Mouse (Mus musculus) forebrain, embryonic 13.5 days (tissue): ENCODE measurements around the gene Prkce. TPM values are rescaled to one million over a fixed set of nuclear protein-coding genes. Genes with fewer than 3 reads are reported as not detected.

Source experiments
- ATAC-seq: fragments of 200-750 bp; cut with Nextera tagmentation; 2 replicates; pipeline ENCODE4 v1.8.0; 2017
- H3K27ac ChIP-seq: fragments of 300-500 bp; sonication (generic); 2 replicates; pipeline ENCODE4 v1.5.1; 2015; ENCODE audit warnings: inconsistent platforms, mild to moderate bottlenecking, moderate library complexity
- H3K27me3 ChIP-seq: fragments of 300-500 bp; sonication (generic); 2 replicates; pipeline ENCODE4 v1.6.1; 2015; ENCODE audit warnings: mild to moderate bottlenecking, inconsistent platforms
- H3K36me3 ChIP-seq: fragments of 300-500 bp; sonication (generic); 2 replicates; pipeline ENCODE4 v1.6.1; 2015; ENCODE audit warnings: mild to moderate bottlenecking, inconsistent platforms; ENCODE audit not compliant: poor library complexity, severe bottlenecking
- H3K4me1 ChIP-seq: fragments of 300-500 bp; sonication (generic); 2 replicates; pipeline ENCODE4 v1.6.1; 2015; ENCODE audit warnings: inconsistent platforms
- H3K4me2 ChIP-seq: fragments of 300-500 bp; sonication (generic); 2 replicates; pipeline ENCODE4 v1.6.1; 2015; ENCODE audit warnings: inconsistent platforms, mild to moderate bottlenecking, moderate library complexity
- H3K4me3 ChIP-seq: fragments of 300-500 bp; sonication (generic); 2 replicates; pipeline ENCODE4 v1.5.1; 2015; ENCODE audit warnings: mild to moderate bottlenecking, inconsistent platforms
- H3K9ac ChIP-seq: fragments of 300-500 bp; sonication (generic); 2 replicates; pipeline ENCODE4 v1.6.1; 2015; ENCODE audit warnings: mild to moderate bottlenecking, inconsistent platforms
- H3K9me3 ChIP-seq: fragments of 300-500 bp; sonication (generic); replicated peaks from 2 replicates; pipeline ENCODE4 v1.6.1; 2016; ENCODE audit warnings: inconsistent platforms
- WGBS: fragments of 180-500 bp; shearing (Covaris S2); methylation state at CpG from one replicate; pipeline ENCODE4 v1.1.7; 2015; 5-methylcytosine and 5-hydroxymethylcytosine counted together
- polyA plus RNA-seq: library from polyadenylated mRNA; unstranded; fragments of >200 nt; fragmentation: Nextera tagmentation; extraction: Ambion mirVana; gene quantifications from 2 replicates; pipeline ENCODE4 v1.2.1, GENCODE M21; 2015

Gene Prkce
- 10.9 and 13.7 TPM in 2 replicates for polyA plus RNA-seq

DNA sequence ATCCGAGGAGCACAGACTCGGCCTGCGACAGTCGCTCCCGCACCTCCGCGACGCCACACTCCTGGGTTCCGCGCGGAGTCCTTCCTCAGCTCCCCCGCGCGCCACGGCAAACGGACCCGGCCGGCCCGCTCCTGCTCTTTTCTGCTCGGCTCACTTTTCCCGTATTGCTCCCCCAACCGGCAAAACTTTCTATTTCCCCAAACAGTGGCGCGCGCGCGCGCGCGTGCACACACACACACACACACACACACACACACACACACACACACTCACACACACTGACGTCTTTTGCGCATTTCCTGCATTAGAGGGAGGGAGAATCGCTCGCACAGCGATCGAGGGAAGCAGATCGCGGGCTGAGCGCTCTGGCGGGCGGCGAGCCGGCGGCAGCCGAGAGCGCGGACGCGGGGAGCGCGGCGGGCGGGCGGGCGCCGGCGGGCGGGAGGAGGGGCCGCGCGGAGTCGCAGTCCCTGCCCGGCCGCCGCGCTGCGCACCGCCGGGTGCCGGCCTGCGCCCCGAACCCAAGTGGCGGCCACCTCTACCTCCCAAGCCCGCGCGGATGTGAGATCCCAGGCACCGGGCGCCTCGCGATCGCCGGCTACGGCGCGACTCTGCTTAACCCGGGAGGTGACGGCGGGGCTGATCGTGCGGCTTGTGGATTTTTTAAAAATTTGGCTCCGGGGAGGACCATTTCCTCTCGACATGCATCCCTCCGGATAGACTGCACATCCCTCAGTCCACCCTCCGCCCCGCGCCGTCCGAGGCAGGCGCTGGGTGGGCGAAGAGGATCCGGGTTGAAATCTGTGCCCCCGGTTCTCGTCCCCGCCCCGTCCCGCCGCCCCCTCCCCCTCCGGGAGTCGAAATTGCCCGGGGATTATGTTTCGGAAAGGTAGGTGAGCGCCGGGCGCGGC lies at the start of gene Prkce:
Gene Prkce (plus strand): TSS at position 466 of the 911 bp plus-strand sequence.
- no peaks in the 10 kb centered on the region for H3K9me3 ChIP-seq
- peaks cover 37% of the 10 kb centered on the region for H3K4me1 ChIP-seq
- no peaks in the 10 kb centered on the region for H3K36me3 ChIP-seq
- peak within 1 kb of the TSS; percentile 91 for H3K27ac ChIP-seq
- no peaks in the 10 kb centered on the region for H3K27me3 ChIP-seq
- peak within 1 kb of the TSS; percentile 71 for H3K4me3 ChIP-seq
- H3K9ac ChIP-seq, result peak within 1 kb of the TSS; percentile 81
- WGBS, result under 1% methylated on average over 98 of the region's 115 CpGs
- peak; percentile 74 for ATAC-seq
- H3K4me2 ChIP-seq, result peak within 1 kb of the TSS; percentile 96

GRCm38 (mm10) chr17:86123146-86123545 lies 44.4 kb upstream of the Prkce start:
- peaks cover 53% of the 10 kb centered on the region for H3K36me3 ChIP-seq

GRCm38 (mm10) chr17:86125908-86126307 lies 41.7 kb upstream of the Prkce start:
- Histone ChIP-seq H3K9ac (no peak overlapping the region), H3K4me1 (no peaks in the 10 kb centered on the region), H3K9me3 (no peaks in the 10 kb centered on the region), H3K4me3 (no peak overlapping the region), H3K27ac (no peak overlapping the region), H3K36me3 (peaks cover 58% of the 10 kb centered on the region), H3K4me2 (no peak overlapping the region), H3K27me3 (no peaks in the 10 kb centered on the region)
- no peak for ATAC-seq
- WGBS, result 87% methylated on average over 5 of the region's 5 CpGs

More at GRCm38 (mm10) chr17:86123146-86123545, 44.4 kb upstream of the Prkce start:
- no peak overlapping the region for H3K27ac ChIP-seq
- H3K27me3 ChIP-seq, result no peaks in the 10 kb centered on the region
- 98% methylated on average over 3 of the region's 3 CpGs for WGBS
- H3K9ac ChIP-seq, result no peak overlapping the region
- no peak overlapping the region for H3K4me2 ChIP-seq
- ATAC-seq, result no peak
- no peaks in the 10 kb centered on the region for H3K9me3 ChIP-seq
- no peak overlapping the region for H3K4me3 ChIP-seq
- no peaks in the 10 kb centered on the region for H3K4me1 ChIP-seq

- 93% methylated on average over 5 of the region's 5 CpGs for WGBS
- H3K4me2 ChIP-seq, result no peak overlapping the region
- H3K36me3 ChIP-seq, result peaks cover 61% of the 10 kb centered on the region
- H3K4me1 ChIP-seq, result no peaks in the 10 kb centered on the region
- H3K9ac ChIP-seq, result no peak overlapping the region
- ATAC-seq, result no peak
- no peaks in the 10 kb centered on the region for H3K9me3 ChIP-seq
- no peaks in the 10 kb centered on the region for H3K27me3 ChIP-seq
- H3K27ac ChIP-seq, result no peak overlapping the region
- H3K4me3 ChIP-seq, result no peak overlapping the region
Measured at GRCm38 (mm10) chr17:86128198-86128597, 39.4 kb upstream of the Prkce start.

DNA sequence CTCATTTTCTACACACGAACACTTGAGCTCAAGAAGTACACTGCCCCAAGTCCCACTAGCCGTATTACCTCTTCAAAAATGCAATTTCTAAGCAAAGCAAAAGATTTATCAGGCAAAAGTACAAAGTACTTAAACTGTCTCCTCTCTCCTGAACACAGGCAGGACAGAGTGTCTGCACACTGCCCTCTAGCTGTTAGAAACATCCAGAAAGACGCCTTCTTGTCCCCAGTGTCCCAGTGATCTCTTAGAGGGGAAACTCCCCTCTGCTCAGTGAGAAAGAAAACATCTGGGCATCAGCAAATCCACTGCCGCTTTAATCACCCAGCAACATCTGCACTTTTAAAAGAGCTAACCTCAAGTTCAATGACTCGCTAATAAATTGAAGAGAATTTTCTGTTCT lies 35.1 kb upstream of the Prkce start:
- Histone ChIP-seq H3K4me1 (no peaks in the 10 kb centered on the region), H3K9ac (no peak overlapping the region), H3K27ac (no peak overlapping the region), H3K4me2 (no peak overlapping the region), H3K4me3 (no peak overlapping the region), H3K27me3 (no peaks in the 10 kb centered on the region), H3K9me3 (no peaks in the 10 kb centered on the region), H3K36me3 (peaks cover 70% of the 10 kb centered on the region)
- 82% methylated on average over 5 of the region's 5 CpGs for WGBS
- ATAC-seq, result no peak

- Histone ChIP-seq H3K27me3 (no peaks in the 10 kb centered on the region), H3K9ac (no peak overlapping the region), H3K9me3 (no peaks in the 10 kb centered on the region), H3K4me3 (no peak overlapping the region), H3K27ac (no peak overlapping the region), H3K4me1 (no peaks in the 10 kb centered on the region), H3K4me2 (no peak overlapping the region), H3K36me3 (peaks cover 75% of the 10 kb centered on the region)
- 90% methylated on average over 6 of the region's 6 CpGs for WGBS
- no peak for ATAC-seq
Measured at GRCm38 (mm10) chr17:86134461-86134860, 33.1 kb upstream of the Prkce start.

GRCm38 (mm10) chr17:86135835-86136234 lies 31.8 kb upstream of the Prkce start:
- H3K36me3 ChIP-seq, result peaks cover 76% of the 10 kb centered on the region
- no peak overlapping the region for H3K9ac ChIP-seq
- H3K27ac ChIP-seq, result no peak overlapping the region
- no peaks in the 10 kb centered on the region for H3K4me1 ChIP-seq
- H3K27me3 ChIP-seq, result no peaks in the 10 kb centered on the region
- no peaks in the 10 kb centered on the region for H3K9me3 ChIP-seq
- WGBS, result 80% methylated on average over 10 of the region's 10 CpGs
- no peak for ATAC-seq
- no peak overlapping the region for H3K4me2 ChIP-seq
- no peak overlapping the region for H3K4me3 ChIP-seq

GRCm38 (mm10) chr17:86144537-86145078 lies 23.0 kb upstream of the Prkce start:
- Histone ChIP-seq H3K4me1 (peaks cover 17% of the 10 kb centered on the region), H3K4me3 (peak overlapping the region; percentile 77), H3K9me3 (no peaks in the 10 kb centered on the region), H3K27me3 (no peaks in the 10 kb centered on the region), H3K36me3 (peaks cover 18% of the 10 kb centered on the region), H3K27ac (no peak overlapping the region), H3K4me2 (peak overlapping the region; percentile 97), H3K9ac (peak overlapping the region; percentile 83)
- ATAC-seq, result peak; percentile 87
- WGBS, result under 1% methylated on average over 33 of the region's 33 CpGs

GRCm38 (mm10) chr17:86145079-86145951 lies 22.3 kb upstream of the Prkce start, which contains the start of gene Srbd1:
Gene Srbd1 (minus strand): TSS chr17:86145175.
- peak within 1 kb of the TSS; percentile 83 for H3K9ac ChIP-seq
- no peaks in the 10 kb centered on the region for H3K9me3 ChIP-seq
- no peaks in the 10 kb centered on the region for H3K27me3 ChIP-seq
- peak within 1 kb of the TSS; percentile 97 for H3K4me2 ChIP-seq
- ATAC-seq, result peak; percentile 94
- 1% methylated on average over 33 of the region's 45 CpGs for WGBS
- peak within 1 kb of the TSS; percentile 64 for H3K27ac ChIP-seq
- H3K4me1 ChIP-seq, result peaks cover 17% of the 10 kb centered on the region
- H3K4me3 ChIP-seq, result peak within 1 kb of the TSS; percentile 77
- H3K36me3 ChIP-seq, result peaks cover 17% of the 10 kb centered on the region; the same call in 1 of the 2 replicates

- no peaks in the 10 kb centered on the region for H3K27me3 ChIP-seq
- H3K27ac ChIP-seq, result no peak overlapping the region
- H3K36me3 ChIP-seq, result no peaks in the 10 kb centered on the region
- peaks cover 7% of the 10 kb centered on the region for H3K4me1 ChIP-seq
- H3K9ac ChIP-seq, result no peak overlapping the region
- WGBS, result 100% methylated on average over 1 of the region's 1 CpGs
- ATAC-seq, result no peak
- no peak overlapping the region for H3K4me3 ChIP-seq
- H3K4me2 ChIP-seq, result no peak overlapping the region
- peaks cover 6% of the 10 kb centered on the region; the same call in 1 of the 2 replicates for H3K9me3 ChIP-seq
Measured at GRCm38 (mm10) chr17:86149726-86150125, 17.9 kb upstream of the Prkce start.

DNA sequence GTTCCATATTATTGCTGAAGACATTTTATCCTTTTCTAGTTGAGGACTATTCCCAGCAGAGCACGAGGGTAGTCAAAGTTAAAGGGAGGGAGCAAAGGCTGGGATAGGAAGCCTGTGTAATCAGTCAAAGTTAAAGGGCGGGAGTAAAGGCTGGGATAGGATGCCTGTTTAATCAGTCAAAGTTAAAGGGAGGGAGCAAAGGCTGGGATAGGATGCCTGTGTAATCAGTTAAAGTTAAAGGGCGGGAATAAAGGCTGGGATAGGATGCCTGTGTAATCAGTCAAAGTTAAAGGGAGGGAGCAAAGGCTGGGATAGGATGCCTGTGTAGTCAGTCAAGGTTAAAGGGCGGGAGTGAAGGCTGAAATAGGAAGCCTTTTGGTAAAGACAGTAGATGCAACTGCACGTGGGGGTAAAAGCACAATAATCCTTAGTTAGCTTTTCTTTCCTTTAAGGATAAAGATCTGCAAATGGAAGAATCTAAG lies 16.7 kb upstream of the Prkce start:
- H3K4me2 ChIP-seq, result no peak overlapping the region
- H3K27ac ChIP-seq, result no peak overlapping the region
- peaks cover 2% of the 10 kb centered on the region for H3K4me1 ChIP-seq
- H3K9ac ChIP-seq, result no peak overlapping the region
- WGBS, result 19% methylated on average over 5 of the region's 5 CpGs
- ATAC-seq, result peak; percentile 97
- H3K4me3 ChIP-seq, result no peak overlapping the region
- no peaks in the 10 kb centered on the region for H3K36me3 ChIP-seq
- H3K27me3 ChIP-seq, result no peaks in the 10 kb centered on the region
- H3K9me3 ChIP-seq, result peaks cover 6% of the 10 kb centered on the region; the same call in 1 of the 2 replicates
